Mouse (Mus musculus) neural tube, embryonic 11.5 days (tissue): Measurements from ENCODE around the gene Gm11214. TPM values are rescaled to one million over a fixed set of nuclear protein-coding genes. Genes with fewer than 3 reads are reported as not detected.

Experiments used
- ATAC-seq: fragments of 200-750 bp; cut with Nextera tagmentation; 2 replicates; pipeline ENCODE4 v1.8.0; 2017; ENCODE audit warnings: moderate number of reproducible peaks, mild to moderate bottlenecking, moderate TSS enrichment, moderate library complexity; ENCODE audit not compliant: insufficient read depth, low FRiP score, low TSS enrichment
- DNase-seq: peaks from one replicate; pipeline ENCODE4 v3.0.0-alpha.2; 2015; ENCODE audit warnings: low spot score
- H3K27ac ChIP-seq: fragments of 300-500 bp; sonication (generic); 2 replicates; pipeline ENCODE4 v1.5.1; 2014; ENCODE audit warnings: low read depth, mild to moderate bottlenecking, low read length
- H3K27me3 ChIP-seq: fragments of 300-500 bp; sonication (generic); 2 replicates; pipeline ENCODE4 v1.6.1; 2014; ENCODE audit warnings: mild to moderate bottlenecking, low read length, mixed read lengths; ENCODE audit not compliant: control insufficient read depth, insufficient read depth
- H3K36me3 ChIP-seq: fragments of 300-500 bp; sonication (generic); 2 replicates; pipeline ENCODE4 v1.6.1; 2014; ENCODE audit warnings: mild to moderate bottlenecking, low read length, moderate library complexity, mixed read lengths; ENCODE audit not compliant: control insufficient read depth, insufficient read depth
- H3K4me1 ChIP-seq: fragments of 300-500 bp; sonication (generic); 2 replicates; pipeline ENCODE4 v1.6.1; 2014; ENCODE audit warnings: low read length, mixed read lengths; ENCODE audit not compliant: control insufficient read depth, insufficient read depth
- H3K4me2 ChIP-seq: fragments of 300-500 bp; sonication (generic); 2 replicates; pipeline ENCODE4 v1.6.1; 2014; ENCODE audit warnings: low read depth, mild to moderate bottlenecking, moderate library complexity
- H3K4me3 ChIP-seq: fragments of 300-500 bp; sonication (generic); 2 replicates; pipeline ENCODE4 v1.5.1; 2014; ENCODE audit warnings: low read depth, low read length
- H3K9ac ChIP-seq: fragments of 300-500 bp; sonication (generic); 2 replicates; pipeline ENCODE4 v1.6.1; 2014; ENCODE audit warnings: mild to moderate bottlenecking, low read length
- H3K9me3 ChIP-seq: fragments of 300-500 bp; sonication (generic); 2 replicates; pipeline ENCODE4 v1.6.1; 2016; ENCODE audit warnings: low read length; ENCODE audit not compliant: control insufficient read depth
- WGBS: fragments of 180-500 bp; shearing (Covaris S2); extraction: QIAGEN DNeasy Blood & Tissue Kit; methylation state at CpG from one replicate; pipeline ENCODE4 v1.1.7; 2014; 5-methylcytosine and 5-hydroxymethylcytosine counted together
- polyA plus RNA-seq: library from polyadenylated mRNA; unstranded; fragments of >200 nt; fragmentation: Nextera tagmentation; extraction: Ambion mirVana; gene quantifications from 2 replicates; pipeline ENCODE4 v1.2.1, GENCODE M21; 2014

Gene Gm11214
- polyA plus RNA-seq, 1 experiment from 2014 or later: not detected

DNA sequence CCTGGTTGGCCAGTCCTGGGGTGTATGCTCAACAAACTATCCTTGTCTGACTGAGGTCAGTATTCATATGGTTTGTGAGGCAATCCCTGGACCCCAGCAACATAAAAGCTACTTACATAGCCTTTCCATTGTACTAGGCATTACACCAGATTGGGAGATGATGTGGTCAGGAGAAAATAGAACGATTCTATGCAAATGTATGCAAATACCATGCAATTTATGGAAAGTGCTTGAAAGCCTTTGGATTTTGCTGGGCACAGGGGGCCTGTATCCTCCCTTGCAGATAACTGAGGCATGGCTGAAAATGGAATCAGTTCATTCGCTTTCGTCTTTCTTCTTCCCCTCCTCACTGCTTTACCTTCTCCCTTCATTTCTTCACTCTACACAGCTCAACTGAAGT lies 18.4 kb upstream of the Gm11214 start:
- no peak overlapping the region for H3K4me2 ChIP-seq
- 87% methylated on average over 3 of the region's 3 CpGs for WGBS
- DNase-seq (no peak), ATAC-seq (no peak)
- no peak overlapping the region for H3K4me3 ChIP-seq
- H3K9ac ChIP-seq: no peak overlapping the region
- H3K36me3 ChIP-seq: no peaks in the 10 kb centered on the region
- H3K9me3 ChIP-seq: no peaks in the 10 kb centered on the region
- no peak overlapping the region for H3K27ac ChIP-seq
- H3K4me1 ChIP-seq: no peaks in the 10 kb centered on the region
- no peaks in the 10 kb centered on the region for H3K27me3 ChIP-seq

DNA sequence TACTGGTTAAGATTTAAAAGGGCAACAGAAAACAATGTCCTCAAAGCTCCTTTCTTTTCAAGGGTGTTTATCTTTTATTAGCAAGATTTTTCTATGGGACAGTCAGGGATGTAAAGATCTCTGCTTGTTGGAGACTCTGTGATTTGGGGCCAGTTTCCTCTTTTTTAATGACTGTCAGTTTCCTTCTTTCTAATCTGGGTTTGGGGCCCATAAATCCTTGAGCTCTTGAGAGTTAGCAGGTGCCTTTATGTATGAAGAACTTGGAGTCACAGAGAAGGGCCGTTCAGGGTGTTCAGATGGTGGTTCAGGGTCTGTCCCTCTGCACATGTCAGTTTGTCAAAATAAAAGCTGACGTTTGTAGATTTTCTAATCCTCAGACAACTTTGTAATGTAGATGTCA lies 11.9 kb upstream of the Gm11214 start:
- no peaks in the 10 kb centered on the region for H3K9me3 ChIP-seq
- H3K9ac ChIP-seq: no peak overlapping the region
- 71% methylated on average over 2 of the region's 2 CpGs for WGBS
- no peak overlapping the region for H3K27ac ChIP-seq
- H3K27me3 ChIP-seq: no peaks in the 10 kb centered on the region
- no peaks in the 10 kb centered on the region for H3K36me3 ChIP-seq
- H3K4me2 ChIP-seq: no peak overlapping the region
- DNase-seq: no peak
- H3K4me1 ChIP-seq: no peaks in the 10 kb centered on the region
- ATAC-seq: no peak
- no peak overlapping the region for H3K4me3 ChIP-seq

DNA sequence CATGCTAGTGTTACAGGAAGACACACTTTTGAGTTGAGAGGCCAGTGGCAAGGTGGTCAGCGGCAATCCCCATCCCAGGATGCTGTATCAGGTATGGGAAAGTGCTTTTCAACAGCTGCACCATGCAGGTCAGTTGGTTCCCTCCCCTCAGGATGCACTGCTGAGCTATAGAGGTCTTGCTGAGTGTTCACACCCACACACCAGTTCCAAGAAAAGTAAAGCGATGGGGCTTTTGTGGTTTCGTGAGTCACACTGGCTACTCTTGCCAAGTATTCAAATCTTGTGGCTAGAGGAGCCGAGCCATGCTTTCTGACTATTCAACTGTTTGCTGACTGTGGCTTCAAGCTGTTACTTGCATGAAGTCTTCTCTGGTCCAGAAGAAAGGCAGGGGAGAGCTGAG lies 5.1 kb upstream of the Gm11214 start:
- WGBS: 80% methylated on average over 4 of the region's 4 CpGs
- DNase-seq: no peak

DNA sequence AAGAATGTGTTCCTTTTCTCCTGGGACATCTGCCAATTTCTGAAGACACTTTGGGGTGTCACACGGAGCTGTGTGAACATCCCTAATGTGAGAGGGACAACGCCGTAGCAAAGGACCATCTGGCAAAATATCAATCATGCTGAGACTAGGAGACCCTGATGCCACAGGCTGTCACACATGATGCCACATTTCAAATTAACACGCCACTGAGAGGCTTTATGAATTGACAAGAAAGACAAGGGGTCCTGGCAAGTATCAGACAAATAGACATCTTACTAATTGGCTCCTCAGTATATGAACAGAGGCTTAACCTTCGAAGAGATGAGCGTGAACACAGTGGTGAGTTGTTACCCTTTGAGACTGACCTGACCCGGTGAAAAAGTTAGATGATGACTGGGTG lies 2.6 kb upstream of the Gm11214 start:
- H3K4me1 ChIP-seq: no peaks in the 10 kb centered on the region
- 80% methylated on average over 7 of the region's 7 CpGs for WGBS
- H3K9ac ChIP-seq: no peak overlapping the region
- no peak overlapping the region for H3K4me2 ChIP-seq
- ATAC-seq (no peak), DNase-seq (no peak)
- H3K4me3 ChIP-seq: no peak overlapping the region
- no peaks in the 10 kb centered on the region for H3K9me3 ChIP-seq
- no peaks in the 10 kb centered on the region for H3K27me3 ChIP-seq
- H3K36me3 ChIP-seq: no peaks in the 10 kb centered on the region
- no peak overlapping the region for H3K27ac ChIP-seq

More for the DNA sequence above, 5.1 kb upstream of the Gm11214 start:
- H3K4me3 ChIP-seq: no peak overlapping the region
- H3K27me3 ChIP-seq: no peaks in the 10 kb centered on the region
- H3K4me2 ChIP-seq: no peak overlapping the region
- no peaks in the 10 kb centered on the region for H3K9me3 ChIP-seq
- H3K36me3 ChIP-seq: no peaks in the 10 kb centered on the region
- ATAC-seq: no peak
- no peaks in the 10 kb centered on the region for H3K4me1 ChIP-seq
- H3K27ac ChIP-seq: no peak overlapping the region
- H3K9ac ChIP-seq: no peak overlapping the region

DNA sequence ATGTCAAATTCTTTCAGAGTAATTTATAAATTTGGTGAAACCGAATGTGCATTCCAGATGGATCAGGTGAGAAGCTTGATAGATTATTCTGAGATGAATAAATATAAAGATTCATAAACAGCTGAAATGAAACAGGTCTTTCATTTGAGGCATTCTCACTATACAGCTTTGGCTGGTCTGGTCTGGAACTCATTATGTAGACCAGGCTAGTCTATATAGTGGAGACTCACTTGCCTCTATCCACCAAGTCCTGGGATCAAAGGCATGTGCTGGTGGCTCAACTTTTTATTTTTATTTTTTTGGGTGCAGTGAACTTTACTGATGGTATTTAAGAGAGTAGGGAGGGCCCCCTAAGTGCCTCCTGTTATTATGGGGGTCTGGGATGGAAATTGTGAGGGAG lies 1.3 kb downstream of the Gm11214 start:
- Histone ChIP-seq H3K27ac (no peak overlapping the region), H3K27me3 (no peaks in the 10 kb centered on the region), H3K36me3 (no peaks in the 10 kb centered on the region), H3K4me1 (no peaks in the 10 kb centered on the region), H3K4me3 (no peak overlapping the region), H3K4me2 (no peak overlapping the region), H3K9ac (no peak overlapping the region), H3K9me3 (no peaks in the 10 kb centered on the region)
- ATAC-seq (no peak; the same call in 1 of the 2 replicates), DNase-seq (no peak)
- 78% methylated on average over 1 of the region's 1 CpGs for WGBS

DNA sequence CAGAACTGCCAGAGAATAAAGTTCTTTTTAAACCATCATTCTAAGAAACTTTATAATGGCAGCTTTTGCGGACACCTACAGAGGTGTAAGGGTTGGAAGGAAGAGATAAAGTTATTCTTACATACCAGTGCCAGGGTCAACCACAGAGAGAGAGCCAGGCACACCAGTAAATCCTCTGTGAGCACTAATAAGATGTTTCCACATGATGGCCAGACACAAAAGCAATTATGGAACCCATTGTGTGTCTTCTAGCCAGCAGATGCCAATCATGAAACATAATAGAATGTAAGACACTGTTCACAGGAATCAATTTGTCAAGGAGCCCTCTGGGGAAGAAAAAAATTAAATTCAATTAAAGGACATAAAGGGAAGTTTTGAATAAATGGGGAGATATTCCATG lies 1.8 kb downstream of the Gm11214 start:
- no peak overlapping the region for H3K4me3 ChIP-seq
- no peaks in the 10 kb centered on the region for H3K36me3 ChIP-seq
- no peak for ATAC-seq
- DNase-seq: no peak
- 76% methylated on average over 1 of the region's 1 CpGs for WGBS
- no peak overlapping the region for H3K4me2 ChIP-seq
- no peaks in the 10 kb centered on the region for H3K4me1 ChIP-seq
- H3K9ac ChIP-seq: no peak overlapping the region
- H3K27ac ChIP-seq: no peak overlapping the region
- H3K9me3 ChIP-seq: no peaks in the 10 kb centered on the region
- no peaks in the 10 kb centered on the region for H3K27me3 ChIP-seq

DNA sequence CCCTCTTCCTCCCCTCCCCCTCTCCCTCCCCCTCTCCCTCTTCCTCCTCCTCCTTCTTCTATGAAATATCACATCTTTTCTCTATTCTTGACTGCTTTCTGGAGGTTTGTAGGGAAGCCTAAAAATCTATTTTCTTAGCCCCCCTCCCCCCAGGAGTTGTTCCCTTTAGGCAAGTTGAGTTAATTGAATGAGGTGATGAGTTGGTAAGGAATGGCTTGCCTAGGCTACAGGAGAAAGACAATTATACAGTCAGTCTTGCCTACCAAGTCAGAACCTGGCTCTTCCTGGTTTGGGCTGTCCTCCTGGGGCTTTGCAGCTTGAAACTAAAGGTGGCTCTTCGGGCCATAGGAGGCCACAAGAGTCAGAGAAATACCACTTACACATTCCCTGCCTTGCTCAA lies 3.4 kb downstream of the Gm11214 start:
- Histone ChIP-seq H3K4me1 (no peaks in the 10 kb centered on the region), H3K9ac (no peak overlapping the region), H3K27ac (no peak overlapping the region), H3K36me3 (no peaks in the 10 kb centered on the region), H3K4me3 (no peak overlapping the region), H3K27me3 (no peaks in the 10 kb centered on the region), H3K4me2 (no peak overlapping the region), H3K9me3 (no peaks in the 10 kb centered on the region)
- ATAC-seq (no peak), DNase-seq (no peak)
- 92% methylated on average over 1 of the region's 1 CpGs for WGBS

DNA sequence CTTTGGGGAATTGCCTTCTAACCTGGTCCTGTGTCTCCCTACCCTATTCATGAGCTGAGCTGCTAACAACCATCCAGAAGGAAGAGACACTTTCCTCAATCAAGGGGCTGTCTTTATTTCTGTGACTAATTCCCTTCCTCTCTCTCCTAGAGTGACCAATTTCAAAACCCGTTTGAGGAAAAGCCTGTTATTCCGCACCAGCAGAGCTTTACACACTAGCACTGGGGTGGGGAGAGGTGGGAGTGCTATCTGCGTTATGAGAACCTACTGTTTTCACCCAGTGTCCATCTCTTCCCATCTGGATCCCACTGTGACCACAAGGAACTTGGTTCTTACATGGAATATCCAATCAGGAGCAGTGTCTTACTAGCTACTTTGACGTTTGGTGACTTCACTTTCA lies 4.1 kb downstream of the Gm11214 start:
- Histone ChIP-seq H3K9me3 (no peaks in the 10 kb centered on the region), H3K9ac (no peak overlapping the region), H3K27me3 (no peaks in the 10 kb centered on the region), H3K4me3 (no peak overlapping the region), H3K4me1 (no peaks in the 10 kb centered on the region), H3K27ac (no peak overlapping the region), H3K36me3 (no peaks in the 10 kb centered on the region), H3K4me2 (no peak overlapping the region)
- no peak for ATAC-seq
- WGBS: 42% methylated on average over 4 of the region's 4 CpGs
- no peak for DNase-seq

DNA sequence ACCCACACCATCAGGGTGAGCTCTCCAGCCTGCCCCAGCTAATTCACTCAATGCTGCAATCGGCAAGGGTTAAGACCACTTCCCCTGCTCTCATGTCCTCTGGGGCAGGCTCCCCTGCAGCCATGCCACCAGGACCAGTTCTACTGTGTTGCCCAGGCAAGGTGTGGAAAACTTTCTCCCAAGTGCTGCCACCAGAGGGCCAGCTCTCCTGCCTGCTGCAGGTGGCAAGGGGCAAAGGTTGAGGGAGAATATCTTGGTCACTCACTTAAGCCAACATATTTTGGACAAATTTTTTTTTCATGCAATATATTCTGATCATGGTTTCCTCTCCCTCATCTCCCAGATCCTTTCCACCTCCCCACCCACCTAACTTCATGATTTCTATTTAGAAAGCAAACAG lies 8.8 kb downstream of the Gm11214 start:
- DNase-seq (no peak), ATAC-seq (no peak)
- 83% methylated on average over 1 of the region's 1 CpGs for WGBS
- no peak overlapping the region for H3K27ac ChIP-seq
- H3K27me3 ChIP-seq: no peaks in the 10 kb centered on the region
- no peak overlapping the region for H3K4me3 ChIP-seq
- H3K9ac ChIP-seq: no peak overlapping the region
- no peaks in the 10 kb centered on the region for H3K9me3 ChIP-seq
- no peak overlapping the region for H3K4me2 ChIP-seq
- no peaks in the 10 kb centered on the region for H3K4me1 ChIP-seq
- no peaks in the 10 kb centered on the region for H3K36me3 ChIP-seq
